Mouse (Mus musculus) adrenal gland, postnatal 36 days (tissue): ENCODE measurements around the gene Baz1b. TPM values are rescaled to one million over a fixed set of nuclear protein-coding genes. Genes with fewer than 3 reads are reported as not detected.
A peak's percentile ranks its signal among the peaks of the same experiment; 100 is the strongest.

Source experiments
- DNase-seq, 2 experiments: peaks; one replicate each; pipeline ENCODE4 v3.0.0; 2021; ENCODE audit warnings: mixed read lengths in 1 of 2
- long read RNA-seq, 2 experiments: library from polyadenylated mRNA; stranded (forward); transcript quantifications; one replicate each; pipeline ENCODE4 v2.0.0; 2021; ENCODE audit warnings: borderline sequencing depth in 2 of 2
- total RNA-seq, 2 experiments: library from RNA; stranded (reverse); gene quantifications; 2 replicates each; pipeline ENCODE4 v1.2.3; 2021

The Baz1b gene
- 10 to 100 TPM; 72.1 to 90.4 TPM for total RNA-seq
- long read RNA-seq, experiment 1, full-length matches to known transcripts = 1 of 27 reads
- long read RNA-seq, experiment 1, partial matches to known transcripts = 24 of 27 reads
- long read RNA-seq, experiment 1, other reads (novel, unspliced or antisense) = 2 of 27 reads
- long read RNA-seq, experiment 2, partial matches to known transcripts = 4 of 8 reads
- long read RNA-seq, experiment 2, other reads (novel, unspliced or antisense) = 4 of 8 reads

GRCm38 (mm10) chr5:135186621-135187348 is at the start of gene Baz1b:
TSS of gene Baz1b (plus strand) at chr5:135187264.
- DNase-seq = peak; percentile 99

- no peak for DNase-seq
Measured at GRCm38 (mm10) chr5:135139881-135140280, 47.2 kb upstream of the Baz1b start.

- no peak for DNase-seq
Measured at GRCm38 (mm10) chr5:135144469-135144868, 42.6 kb upstream of the Baz1b start.

- no peak for DNase-seq
Measured at GRCm38 (mm10) chr5:135145532-135145931, 41.5 kb upstream of the Baz1b start.

- DNase-seq = no peak
Measured at GRCm38 (mm10) chr5:135145955-135146354, 41.1 kb upstream of the Baz1b start.

GRCm38 (mm10) chr5:135148715-135149052 is 38.4 kb upstream of the Baz1b start:
- DNase-seq = no peak

- DNase-seq = peak; percentile 99
Measured at GRCm38 (mm10) chr5:135149053-135149819, 37.8 kb upstream of the Baz1b start, which contains the start of gene Tbl2. TSS of gene Tbl2 (plus strand) at chr5:135149657.

GRCm38 (mm10) chr5:135149820-135150178 is 37.3 kb upstream of the Baz1b start:
- DNase-seq = no peak

GRCm38 (mm10) chr5:135156496-135156895 is 30.6 kb upstream of the Baz1b start:
- DNase-seq = no peak

- peak; percentile 46 to 60 for DNase-seq
Measured at GRCm38 (mm10) chr5:135161221-135161620, 25.8 kb upstream of the Baz1b start.

GRCm38 (mm10) chr5:135161650-135162049 is 25.4 kb upstream of the Baz1b start:
- DNase-seq = no peak

- DNase-seq = no peak
Measured at GRCm38 (mm10) chr5:135162361-135162760, 24.7 kb upstream of the Baz1b start.

GRCm38 (mm10) chr5:135162821-135163220 is 24.2 kb upstream of the Baz1b start:
- DNase-seq = no peak

- DNase-seq = no peak
Measured at GRCm38 (mm10) chr5:135166909-135167308, 20.2 kb upstream of the Baz1b start.

GRCm38 (mm10) chr5:135167469-135167868 is 19.6 kb upstream of the Baz1b start:
- no peak for DNase-seq

- DNase-seq = peak; percentile 97 to 98
Measured at GRCm38 (mm10) chr5:135168063-135169062, 18.7 kb upstream of the Baz1b start, which contains the start of gene Bcl7b. TSS of gene Bcl7b (plus strand) at chr5:135168283.

- no peak for DNase-seq
Measured at GRCm38 (mm10) chr5:135169479-135169878, 17.6 kb upstream of the Baz1b start.

- no peak for DNase-seq
Measured at GRCm38 (mm10) chr5:135171688-135172220, 15.3 kb upstream of the Baz1b start.

GRCm38 (mm10) chr5:135172986-135173385 is 14.1 kb upstream of the Baz1b start:
- DNase-seq = no peak

GRCm38 (mm10) chr5:135175086-135175485 is 12.0 kb upstream of the Baz1b start:
- DNase-seq = no peak

GRCm38 (mm10) chr5:135178523-135178922 is 8.5 kb upstream of the Baz1b start:
- no peak for DNase-seq
